Mouse (Mus musculus): Measurements from ENCODE around the gene Atox1. TPM values are rescaled to one million over a fixed set of nuclear protein-coding genes. Genes with fewer than 3 reads are reported as not detected.
A peak's percentile ranks its signal among the peaks of the same experiment; 100 is the strongest.

The Atox1 gene
- polyA plus RNA-seq, 1 experiment from 2014 or later, result 343 TPM

DNA sequence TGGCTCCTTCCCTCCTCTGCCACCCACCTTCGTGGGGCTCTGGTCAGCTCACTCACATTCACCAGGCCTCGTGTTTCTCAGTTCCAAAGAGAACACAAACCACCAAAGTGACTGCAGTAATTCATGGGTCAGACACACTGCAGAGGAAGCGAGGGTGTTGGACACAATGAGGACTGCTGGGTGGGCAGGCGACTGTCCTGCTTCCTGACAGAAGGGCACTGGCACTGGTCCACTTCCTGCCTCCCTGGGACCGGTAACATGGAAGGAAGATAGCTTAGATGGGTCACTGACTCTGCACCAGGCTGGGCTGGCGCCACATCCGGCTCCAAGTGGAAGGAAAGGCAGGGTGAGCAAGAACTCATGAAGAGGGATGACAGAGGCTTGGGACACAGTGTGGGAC is 11.5 kb downstream of the Atox1 start:
- Histone ChIP-seq H3K27me3 (no peaks in the 10 kb centered on the region), H3K27ac (replicated peaks) (no peak overlapping the region), H3K4me1 (replicated peaks) (no peaks in the 10 kb centered on the region), H3K36me3 (peaks cover 47% of the 10 kb centered on the region), H3K9ac (no peak overlapping the region), H3K4me3 (no peak overlapping the region), H3K4me2 (no peak overlapping the region), H3K9me3 (no peaks in the 10 kb centered on the region)
- 78% methylated on average over 7 of the region's 7 CpGs for WGBS
- no peak for ATAC-seq (ENCODE audit: low read depth)

DNA sequence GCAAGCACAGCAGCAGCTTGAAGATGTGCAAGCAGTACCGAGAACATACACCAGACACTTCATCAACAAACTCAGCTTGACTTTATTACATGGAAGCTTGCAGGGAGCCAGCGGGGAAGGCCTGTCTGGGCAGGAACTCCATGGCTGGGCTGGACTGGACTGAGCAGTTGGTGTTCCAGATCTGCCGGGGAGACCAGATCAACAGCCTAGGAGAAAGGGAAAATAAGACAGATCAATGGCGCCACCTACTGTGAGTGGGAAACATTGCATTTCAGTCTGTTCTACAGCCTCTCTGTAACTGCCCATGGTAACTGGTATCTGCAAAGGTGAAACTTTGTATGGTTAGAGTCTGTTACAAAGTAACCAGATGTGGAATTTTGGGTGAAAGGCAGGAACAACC is 14.5 kb downstream of the Atox1 start:
- Histone ChIP-seq H3K4me3 (no peak overlapping the region), H3K9ac (no peak overlapping the region), H3K36me3 (peaks cover 31% of the 10 kb centered on the region), H3K9me3 (no peaks in the 10 kb centered on the region), H3K27me3 (no peaks in the 10 kb centered on the region), H3K4me2 (no peak overlapping the region), H3K4me1 (replicated peaks) (no peaks in the 10 kb centered on the region), H3K27ac (replicated peaks) (no peak overlapping the region)
- 0 out of 2 replicates have a peak, but pooled peaks have one; percentile 46 for ATAC-seq (ENCODE audit: low read depth)
- WGBS, result 24% methylated on average over 4 of the region's 4 CpGs

DNA sequence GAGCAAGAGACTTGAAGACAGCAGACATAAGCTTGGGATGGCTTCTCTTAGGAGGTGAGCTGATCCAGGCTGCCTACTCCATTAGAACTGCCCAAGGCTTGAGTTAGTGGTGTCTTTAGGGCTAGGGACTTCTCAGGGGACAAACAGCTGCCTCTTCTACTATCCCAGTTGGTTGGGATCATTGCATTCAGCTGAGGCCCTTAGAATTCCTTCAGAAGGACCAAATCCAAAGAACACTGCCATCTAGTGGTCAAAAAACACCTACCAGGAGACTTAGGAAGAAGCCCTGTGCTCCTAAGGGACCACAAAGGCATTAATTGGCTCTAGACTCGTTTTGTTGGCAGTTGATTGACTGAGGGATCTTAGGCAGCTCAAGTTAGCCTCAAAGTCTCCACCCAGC is 16.3 kb downstream of the Atox1 start:
- WGBS, result 3% methylated on average over 1 of the region's 1 CpGs
- no peaks in the 10 kb centered on the region for H3K27me3 ChIP-seq
- no peaks in the 10 kb centered on the region for H3K4me1 ChIP-seq (replicated peaks)
- no peak overlapping the region for H3K4me3 ChIP-seq
- no peak overlapping the region for H3K4me2 ChIP-seq
- H3K9ac ChIP-seq, result no peak overlapping the region
- H3K27ac ChIP-seq (replicated peaks), result no peak overlapping the region
- no peaks in the 10 kb centered on the region for H3K9me3 ChIP-seq
- H3K36me3 ChIP-seq, result peaks cover 15% of the 10 kb centered on the region
- no peak; the same call in 1 of the 2 replicates for ATAC-seq (ENCODE audit: low read depth)

DNA sequence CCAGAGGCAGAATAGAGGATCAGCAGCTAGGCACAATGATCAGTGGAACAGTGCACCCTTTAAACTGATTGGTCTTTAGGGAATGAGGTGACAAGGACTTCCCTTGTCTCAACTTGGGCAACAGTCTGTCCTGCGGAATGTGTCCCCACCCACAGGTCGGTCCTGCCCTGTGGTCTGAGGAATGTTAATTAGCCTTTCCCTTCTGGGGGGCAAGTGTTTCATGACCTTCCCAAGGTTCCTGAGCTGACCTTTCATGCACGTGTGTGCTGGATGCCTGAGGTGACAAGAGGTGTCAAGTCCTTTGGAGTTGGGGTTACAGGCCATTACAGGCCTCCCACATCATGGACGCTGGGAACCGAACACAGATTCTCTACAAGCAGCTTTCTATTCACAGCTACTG is 21.3 kb downstream of the Atox1 start:
- Histone ChIP-seq H3K36me3 (no peaks in the 10 kb centered on the region), H3K4me1 (replicated peaks) (no peaks in the 10 kb centered on the region), H3K4me3 (no peak overlapping the region), H3K4me2 (no peak overlapping the region), H3K27me3 (no peaks in the 10 kb centered on the region), H3K27ac (replicated peaks) (no peak overlapping the region), H3K9ac (no peak overlapping the region), H3K9me3 (no peaks in the 10 kb centered on the region)
- no peak for ATAC-seq (ENCODE audit: low read depth)
- 65% methylated on average over 5 of the region's 5 CpGs for WGBS

DNA sequence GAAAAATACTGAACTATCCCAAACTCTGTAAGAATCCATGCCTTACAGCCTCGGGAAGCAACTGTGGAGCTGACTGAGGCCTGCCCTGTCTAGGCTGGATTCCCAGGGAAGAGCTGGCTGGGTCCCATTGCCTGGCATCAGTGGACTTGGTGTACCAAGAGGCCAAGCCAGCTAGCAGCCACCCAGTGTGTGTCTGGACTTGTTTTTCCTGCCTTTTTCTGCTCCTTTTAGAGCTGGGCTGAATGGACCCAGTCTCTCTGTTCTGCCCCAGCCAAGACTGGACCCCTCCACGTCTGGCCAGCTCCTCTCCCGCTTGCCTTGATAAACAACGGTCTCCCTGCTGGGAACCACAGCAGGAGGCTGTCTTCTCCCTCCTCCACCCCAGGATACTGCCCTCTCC is 23.0 kb downstream of the Atox1 start:
- Histone ChIP-seq H3K27me3 (no peaks in the 10 kb centered on the region), H3K4me3 (no peak overlapping the region), H3K9me3 (no peaks in the 10 kb centered on the region), H3K4me2 (no peak overlapping the region), H3K27ac (replicated peaks) (no peak overlapping the region), H3K36me3 (no peaks in the 10 kb centered on the region), H3K9ac (no peak overlapping the region), H3K4me1 (replicated peaks) (no peaks in the 10 kb centered on the region)
- no peak for ATAC-seq (ENCODE audit: low read depth)
- WGBS, result 43% methylated on average over 4 of the region's 4 CpGs

DNA sequence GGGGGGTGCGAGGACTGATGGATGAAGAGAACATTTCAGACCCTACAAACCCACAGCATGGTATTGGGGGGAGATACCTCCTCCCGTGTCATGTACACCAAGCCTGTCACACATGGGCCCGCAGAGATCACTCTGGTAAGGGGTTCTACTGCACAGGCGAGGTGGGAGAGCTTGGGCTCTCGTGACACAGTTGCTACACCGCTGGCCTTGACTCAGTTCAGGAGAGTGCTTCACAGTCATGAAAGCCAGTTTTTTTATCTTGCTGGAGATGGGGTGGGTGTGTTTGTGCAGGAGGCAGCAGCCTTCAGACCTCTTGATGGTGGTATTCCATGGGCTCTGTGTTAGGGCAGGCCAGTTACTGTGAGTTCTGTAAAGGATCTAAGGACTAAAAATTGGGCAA is 24.9 kb downstream of the Atox1 start:
- no peaks in the 10 kb centered on the region for H3K9me3 ChIP-seq
- no peak overlapping the region for H3K9ac ChIP-seq
- no peaks in the 10 kb centered on the region for H3K27me3 ChIP-seq
- H3K4me3 ChIP-seq, result no peak overlapping the region
- WGBS, result 86% methylated on average over 6 of the region's 6 CpGs
- H3K4me2 ChIP-seq, result no peak overlapping the region
- H3K4me1 ChIP-seq (replicated peaks), result no peaks in the 10 kb centered on the region
- H3K36me3 ChIP-seq, result no peaks in the 10 kb centered on the region
- no peak for ATAC-seq (ENCODE audit: low read depth)
- H3K27ac ChIP-seq (replicated peaks), result no peak overlapping the region

DNA sequence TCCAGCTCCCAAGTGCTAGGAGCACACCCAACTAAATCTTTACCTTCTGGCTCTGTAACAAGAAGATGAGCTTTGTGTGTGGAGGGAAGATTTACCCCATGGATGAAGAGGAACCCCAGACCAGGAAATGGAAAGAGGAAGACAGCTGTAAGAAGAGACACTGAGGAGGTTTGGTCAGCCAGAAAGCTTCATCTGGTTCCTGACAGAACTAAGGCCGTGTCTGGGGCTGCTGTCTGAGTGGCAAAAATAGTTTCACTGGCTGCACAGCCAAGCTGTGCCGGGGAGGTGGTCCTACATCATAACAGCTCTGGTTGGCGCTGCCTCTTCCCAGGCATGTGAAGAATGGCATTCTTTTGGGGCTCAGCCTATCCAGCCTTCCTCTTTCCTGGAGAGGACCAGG is 28.1 kb downstream of the Atox1 start:
- Histone ChIP-seq H3K9me3 (no peaks in the 10 kb centered on the region), H3K36me3 (no peaks in the 10 kb centered on the region), H3K9ac (no peak overlapping the region), H3K4me1 (replicated peaks) (peaks cover 8% of the 10 kb centered on the region), H3K27ac (replicated peaks) (no peak overlapping the region), H3K4me2 (no peak overlapping the region), H3K4me3 (no peak overlapping the region), H3K27me3 (no peaks in the 10 kb centered on the region)
- no peak for ATAC-seq (ENCODE audit: low read depth)
- WGBS, result 87% methylated on average over 3 of the region's 3 CpGs

DNA sequence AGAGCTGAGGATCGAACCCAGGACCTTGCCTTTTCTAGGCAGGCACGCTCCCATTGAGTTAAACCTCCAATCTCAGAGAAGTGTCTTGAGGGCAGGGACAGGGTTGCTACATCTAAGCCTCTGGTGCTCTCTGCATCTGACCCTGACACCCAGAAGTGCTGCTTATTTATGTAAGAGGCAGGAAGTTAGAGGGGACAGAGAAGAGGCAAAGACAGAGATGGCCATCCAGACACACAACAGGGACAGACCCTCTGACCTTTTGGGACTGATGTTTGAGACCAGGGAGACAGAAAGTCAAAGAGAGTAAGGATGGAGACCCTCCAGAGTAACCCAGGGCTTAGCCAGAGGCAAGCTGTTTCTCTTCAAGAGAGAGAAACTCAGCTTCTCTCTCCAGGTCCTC is 31.1 kb downstream of the Atox1 start:
- H3K4me3 ChIP-seq, result no peak overlapping the region
- H3K27me3 ChIP-seq, result no peaks in the 10 kb centered on the region
- no peak overlapping the region for H3K27ac ChIP-seq (replicated peaks)
- ATAC-seq (ENCODE audit: low read depth), result no peak
- H3K9me3 ChIP-seq, result no peaks in the 10 kb centered on the region
- WGBS, result 85% methylated on average over 2 of the region's 2 CpGs
- no peak overlapping the region for H3K9ac ChIP-seq
- H3K36me3 ChIP-seq, result no peaks in the 10 kb centered on the region
- peaks cover 15% of the 10 kb centered on the region for H3K4me1 ChIP-seq (replicated peaks)
- H3K4me2 ChIP-seq, result no peak overlapping the region

DNA sequence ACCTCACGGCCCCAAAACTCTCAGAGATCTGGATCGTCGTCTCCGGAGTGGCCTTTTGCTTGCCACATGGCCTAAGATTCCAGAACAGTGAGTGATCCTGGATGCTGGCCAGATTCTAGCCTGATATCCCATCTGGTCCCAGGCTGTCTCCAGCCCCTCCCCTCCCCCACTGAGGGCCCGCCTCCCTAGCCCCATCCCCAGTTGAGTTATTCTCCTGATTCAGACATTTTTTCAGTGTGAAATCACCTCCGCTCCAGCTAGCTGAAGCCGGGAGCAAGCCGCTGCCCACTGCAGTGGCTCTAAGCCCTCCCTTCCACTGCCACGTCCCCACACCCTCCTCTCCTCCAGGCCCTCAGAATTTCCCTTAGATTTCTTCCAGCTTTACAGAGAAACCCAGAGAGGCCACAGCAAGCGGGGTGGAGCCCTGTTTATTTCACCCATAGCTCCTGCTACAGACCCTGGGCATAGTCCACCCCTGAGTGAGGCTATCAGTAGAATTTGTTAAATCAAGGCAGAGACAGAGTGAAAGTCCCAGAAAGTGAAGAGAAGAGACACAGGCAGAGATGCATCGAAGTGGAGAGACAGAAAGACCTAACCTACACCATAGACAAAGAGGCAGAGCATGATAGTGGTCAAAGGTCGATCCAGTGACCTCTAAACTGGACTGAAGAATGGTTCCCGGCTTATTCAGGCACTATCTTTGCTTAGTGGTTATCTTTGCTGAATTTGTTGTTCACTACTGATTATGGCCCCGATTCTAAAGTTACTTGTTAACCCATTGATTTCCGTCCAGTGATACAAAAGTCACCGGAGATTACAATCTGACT is 32.6 kb downstream of the Atox1 start:
- WGBS, result 35% methylated on average over 16 of the region's 16 CpGs
- H3K27ac ChIP-seq (replicated peaks), result peak overlapping the region; percentile 80
- H3K9ac ChIP-seq, result peak overlapping the region; percentile 41; the same call in 1 of the 2 replicates
- peaks cover 31% of the 10 kb centered on the region for H3K4me1 ChIP-seq (replicated peaks)
- no peaks in the 10 kb centered on the region for H3K9me3 ChIP-seq
- no peaks in the 10 kb centered on the region for H3K36me3 ChIP-seq
- ATAC-seq (ENCODE audit: low read depth), result peak; percentile 72
- H3K4me2 ChIP-seq, result peak overlapping the region; percentile 11; the same call in 1 of the 2 replicates
- no peak overlapping the region for H3K4me3 ChIP-seq
- no peaks in the 10 kb centered on the region for H3K27me3 ChIP-seq

DNA sequence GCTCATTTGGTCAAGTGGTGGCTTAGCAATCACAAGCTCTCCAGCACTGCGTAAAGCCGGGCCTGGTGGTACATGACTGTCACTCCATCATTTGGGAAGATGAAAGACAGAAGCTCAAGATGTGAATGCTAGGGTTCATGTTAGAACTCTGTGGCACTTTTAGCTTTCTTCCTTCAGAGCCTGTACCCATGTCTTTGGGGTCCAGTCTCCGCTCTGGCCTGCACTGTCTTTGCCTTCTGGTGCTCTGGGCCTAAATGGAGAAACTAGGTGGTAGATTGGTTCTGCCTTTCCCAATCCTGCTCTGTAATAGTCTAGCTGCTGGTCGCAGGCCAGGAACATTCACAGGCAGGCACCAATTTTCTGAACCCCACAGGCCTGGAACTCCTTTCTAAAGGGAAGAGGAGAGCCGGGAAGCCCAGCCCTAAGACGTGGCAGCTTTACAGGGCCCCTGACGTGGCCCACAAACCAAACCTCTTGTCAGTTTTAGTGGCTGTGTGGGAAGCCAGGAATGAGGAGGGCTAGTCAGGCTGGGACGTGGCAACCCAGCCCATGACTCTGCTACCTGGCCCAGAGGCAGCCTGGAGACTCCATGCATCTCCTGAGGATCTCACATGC is 36.2 kb downstream of the Atox1 start:
- WGBS, result 73% methylated on average over 8 of the region's 8 CpGs
- peaks cover 38% of the 10 kb centered on the region for H3K4me1 ChIP-seq (replicated peaks)
- no peaks in the 10 kb centered on the region for H3K36me3 ChIP-seq
- no peak for ATAC-seq (ENCODE audit: low read depth)
- H3K27me3 ChIP-seq, result no peaks in the 10 kb centered on the region
- H3K9me3 ChIP-seq, result no peaks in the 10 kb centered on the region
- no peak overlapping the region for H3K4me2 ChIP-seq
- H3K4me3 ChIP-seq, result no peak overlapping the region
- H3K27ac ChIP-seq (replicated peaks), result no peak overlapping the region
- no peak overlapping the region for H3K9ac ChIP-seq

DNA sequence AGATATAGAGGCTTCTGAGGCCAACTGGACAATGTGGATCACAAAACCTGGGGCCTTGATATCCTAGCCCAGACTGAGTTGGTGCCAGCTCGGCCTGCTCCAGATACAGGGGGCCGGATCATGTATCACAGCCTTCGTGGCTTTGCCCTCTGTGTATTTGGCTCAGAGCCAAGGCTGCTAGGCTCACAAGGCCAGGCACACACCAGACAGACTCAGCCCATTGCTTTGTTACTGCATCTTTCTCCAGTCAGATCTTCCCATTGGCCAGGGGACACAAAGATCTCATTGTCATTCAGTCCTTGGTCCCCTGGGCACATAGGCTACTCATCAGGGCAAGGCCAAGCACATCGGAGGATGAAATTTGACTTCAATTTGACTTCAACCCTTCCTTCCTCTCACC is 37.3 kb downstream of the Atox1 start:
- Histone ChIP-seq H3K36me3 (no peaks in the 10 kb centered on the region), H3K9ac (no peak overlapping the region), H3K4me3 (no peak overlapping the region), H3K4me1 (replicated peaks) (peaks cover 48% of the 10 kb centered on the region), H3K9me3 (no peaks in the 10 kb centered on the region), H3K27ac (replicated peaks) (peak overlapping the region; percentile 80), H3K27me3 (no peaks in the 10 kb centered on the region), H3K4me2 (no peak overlapping the region)
- peak; percentile 66 for ATAC-seq (ENCODE audit: low read depth)
- 13% methylated on average over 4 of the region's 4 CpGs for WGBS

DNA sequence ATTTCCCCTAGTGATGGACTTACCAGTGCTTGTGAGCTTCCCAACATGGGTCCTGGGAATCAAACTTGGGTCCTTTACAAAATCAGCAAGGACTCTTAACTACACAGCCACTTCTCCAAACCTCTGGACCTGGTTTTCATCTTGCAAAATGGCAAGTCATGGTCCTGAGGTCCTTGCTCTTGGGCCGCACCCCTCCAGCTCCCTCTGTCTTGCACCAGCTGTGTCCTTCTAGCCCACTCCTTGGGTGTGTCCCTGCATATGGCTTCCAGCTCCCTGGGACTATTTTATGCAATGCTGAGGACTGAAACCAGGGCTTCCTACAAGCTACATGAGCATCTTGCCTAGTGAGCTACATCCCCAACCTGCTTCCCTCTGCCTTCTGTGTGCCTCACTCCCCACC is 38.1 kb downstream of the Atox1 start, which contains the start of gene Sparc:
TSS of gene Sparc (minus strand) at position 206 of the 400 bp plus-strand sequence.
- Histone ChIP-seq H3K27me3 (no peaks in the 10 kb centered on the region), H3K27ac (replicated peaks) (peak within 1 kb of the TSS; percentile 80), H3K9ac (no peak within 1 kb of the TSS), H3K36me3 (no peaks in the 10 kb centered on the region), H3K4me1 (replicated peaks) (peaks cover 49% of the 10 kb centered on the region), H3K9me3 (no peaks in the 10 kb centered on the region), H3K4me2 (no peak within 1 kb of the TSS), H3K4me3 (no peak within 1 kb of the TSS)
- ATAC-seq (ENCODE audit: low read depth), result no peak
- 92% methylated on average over 1 of the region's 1 CpGs for WGBS
